Mouse (Mus musculus) heart, postnatal 4 days (tissue): ENCODE measurements around the gene Mcam. TPM values are rescaled to one million over a fixed set of nuclear protein-coding genes. Genes with fewer than 3 reads are reported as not detected.

Experiments
- total RNA-seq, 2 experiments: library from RNA; stranded (reverse); gene quantifications; 2 replicates each; pipeline ENCODE4 v1.2.3; 2021

The Mcam gene
- total RNA-seq, 2 experiments from 2014 or later: 204 to 213 TPM

Other genes starting within 250 kb of the Mcam start
- gene Thy1, start 91.1 kb upstream of the Mcam start, total RNA-seq: 10 to 100 TPM; 16.2 to 18.8 TPM
- 10 to 100 TPM; 72.6 to 79.0 TPM for gene Usp2, start 67.4 kb upstream of the Mcam start, total RNA-seq
- not detected for gene Mfrp, start 32.7 kb upstream of the Mcam start, total RNA-seq
- 1 to 10 TPM; 8.5 to 9.7 TPM for gene C1qtnf5, start 27.2 kb upstream of the Mcam start, total RNA-seq
- gene Gm49380, start 21.0 kb upstream of the Mcam start, total RNA-seq: not detected
- gene Rnf26, start 21.0 kb upstream of the Mcam start, total RNA-seq: 10 to 100 TPM; 22.3 to 24.7 TPM
- gene Cbl, start 99.6 kb downstream of the Mcam start, total RNA-seq: 10 to 100 TPM; 28.5 to 28.8 TPM
- gene Ccdc153, start 106.2 kb downstream of the Mcam start, total RNA-seq: not detected
- 1 to 10 TPM in 1 of 2 experiments, under 1 TPM in 1; 0.92 to 1.0 TPM for gene Pdzd3, start 117.0 kb downstream of the Mcam start, total RNA-seq
- 10 to 100 TPM; 13.8 to 15.3 TPM for gene Nlrx1, start 134.1 kb downstream of the Mcam start, total RNA-seq
- gene Abcg4, start 154.1 kb downstream of the Mcam start, total RNA-seq: 1 to 10 TPM; 1.2 to 1.5 TPM
- gene Hinfp, start 171.2 kb downstream of the Mcam start, total RNA-seq: 10 to 100 TPM; 15.4 to 16.3 TPM
- 10 to 100 TPM; 16.3 to 16.5 TPM for gene C2cd2l, start 185.8 kb downstream of the Mcam start, total RNA-seq
- 10 to 100 TPM; 24.1 to 25.0 TPM for gene Dpagt1, start 191.6 kb downstream of the Mcam start, total RNA-seq
- gene H2afx, start 200.2 kb downstream of the Mcam start, total RNA-seq: 100 to 1,000 TPM; 157 to 164 TPM
- 10 to 100 TPM; 54.0 to 60.6 TPM for gene Hmbs, start 209.8 kb downstream of the Mcam start, total RNA-seq
- gene Vps11, start 227.2 kb downstream of the Mcam start, total RNA-seq: 10 to 100 TPM; 20.9 to 21.6 TPM
- gene Hyou1, start 245.0 kb downstream of the Mcam start, total RNA-seq: 10 to 100 TPM; 42.1 to 45.8 TPM